Mouse (Mus musculus): ENCODE measurements at regions not wholly inside any gene's neighbourhood (a gene's known extent, or its start where the extent isn't known, plus 50 kb on each side); places are given as distances from the start of the nearest gene placed in this dataset.

DNA sequence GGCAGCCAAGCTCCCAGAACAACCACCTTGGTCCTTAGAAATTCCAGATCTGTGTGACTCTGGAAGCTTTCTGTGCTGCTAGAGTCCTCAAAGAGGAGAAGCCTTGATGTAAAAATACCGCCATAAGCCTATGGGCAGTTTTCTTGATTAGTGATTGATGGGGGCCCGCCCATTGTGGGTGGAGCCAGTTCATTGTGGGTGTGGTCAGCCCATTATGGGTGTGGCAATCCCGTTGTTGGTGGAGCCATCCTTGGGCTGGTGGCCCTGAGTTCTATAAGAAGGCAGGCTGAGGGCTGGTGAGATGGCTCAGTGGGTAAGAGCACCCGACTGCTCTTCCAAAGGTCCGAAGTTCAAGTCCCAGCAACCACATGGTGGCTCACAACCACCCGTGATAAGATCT is 97.3 kb downstream of the Cryba4 start:
- Histone ChIP-seq H3K9ac (ENCODE audit: low read length) (no peak overlapping the region), H3K4me3 (ENCODE audit: low read depth, low read length) (no peak overlapping the region), H3K4me2 (ENCODE audit: low read depth, severe bottlenecking) (no peak overlapping the region), H3K27ac (replicated peaks; ENCODE audit: low read depth, low read length) (no peak overlapping the region), H3K36me3 (ENCODE audit: control insufficient read depth, insufficient read depth, low read length) (no peaks in the 10 kb centered on the region), H3K9me3 (ENCODE audit: control insufficient read depth, low read length) (no peaks in the 10 kb centered on the region), H3K27me3 (ENCODE audit: control insufficient read depth, insufficient read depth, low read length) (peaks cover 14% of the 10 kb centered on the region), H3K4me1 (ENCODE audit: control insufficient read depth, insufficient read depth, low read length) (no peaks in the 10 kb centered on the region)
- no peak for DNase-seq (ENCODE audit: low spot score)
- no peak for ATAC-seq (ENCODE audit: insufficient number of reproducible peaks, low FRiP score, low TSS enrichment, low read depth)
- WGBS: 73% methylated on average over 6 of the region's 6 CpGs

- H3K4me1 ChIP-seq (ENCODE audit: control insufficient read depth, insufficient read depth, low read length): no peaks in the 10 kb centered on the region
- no peak for DNase-seq (ENCODE audit: low spot score)
- ATAC-seq (ENCODE audit: insufficient number of reproducible peaks, low FRiP score, low TSS enrichment, low read depth): no peak
- H3K4me3 ChIP-seq (ENCODE audit: low read depth, low read length): no peak overlapping the region
- 68% methylated on average over 1 of the region's 1 CpGs for WGBS
- H3K27ac ChIP-seq (replicated peaks; ENCODE audit: low read depth, low read length): no peak overlapping the region
- no peaks in the 10 kb centered on the region for H3K36me3 ChIP-seq (ENCODE audit: control insufficient read depth, insufficient read depth, low read length)
- no peak overlapping the region for H3K9ac ChIP-seq (ENCODE audit: low read length)
- peaks cover 14% of the 10 kb centered on the region for H3K27me3 ChIP-seq (ENCODE audit: control insufficient read depth, insufficient read depth, low read length)
- H3K9me3 ChIP-seq (ENCODE audit: control insufficient read depth, low read length): no peaks in the 10 kb centered on the region
- H3K4me2 ChIP-seq (ENCODE audit: low read depth, severe bottlenecking): no peak overlapping the region
Measured at GRCm38 (mm10) chr5:112156005-112156404, 96.3 kb downstream of the Cryba4 start.

DNA sequence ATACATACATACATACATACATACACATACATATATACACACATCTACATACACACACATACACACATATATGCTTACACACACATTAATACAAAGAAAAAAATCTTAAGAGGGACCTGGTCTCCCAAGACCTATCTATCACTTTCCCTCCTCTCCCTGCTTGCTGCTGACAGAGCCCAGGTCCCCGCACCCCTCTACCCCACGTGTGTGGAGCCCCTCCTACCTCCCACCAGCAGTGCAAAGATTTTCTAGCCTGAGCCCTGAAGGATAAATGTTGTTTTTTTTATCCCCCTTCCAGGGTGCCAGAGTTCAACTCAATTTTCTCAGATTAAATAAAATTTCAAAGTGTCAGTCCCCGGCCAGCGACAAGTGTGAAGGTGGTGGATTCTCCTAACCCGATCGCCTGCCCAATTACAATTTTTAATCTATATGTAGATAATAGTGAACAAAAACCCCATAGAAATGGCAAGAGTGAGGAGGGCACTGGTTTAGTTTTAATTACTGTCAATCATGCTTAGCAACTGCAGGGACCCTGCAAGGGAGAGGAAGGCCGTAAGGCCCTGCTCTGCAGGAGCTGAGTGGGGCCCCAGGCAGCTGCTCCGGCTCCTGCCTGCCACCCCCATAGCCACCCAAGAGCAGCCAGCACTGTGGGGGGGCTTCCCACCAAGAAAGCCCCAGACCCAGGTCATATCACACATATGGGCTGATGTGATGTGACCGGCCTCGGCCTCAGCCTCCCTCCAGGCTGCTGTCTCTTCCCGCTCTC is 85.7 kb downstream of the Cryba4 start:
- H3K4me2 ChIP-seq (ENCODE audit: low read depth, severe bottlenecking): no peak overlapping the region
- H3K9me3 ChIP-seq (ENCODE audit: control insufficient read depth, low read length): no peaks in the 10 kb centered on the region
- H3K27ac ChIP-seq (replicated peaks; ENCODE audit: low read depth, low read length): no peak overlapping the region
- H3K4me1 ChIP-seq (ENCODE audit: control insufficient read depth, insufficient read depth, low read length): peaks cover 7% of the 10 kb centered on the region; the same call in 1 of the 2 replicates
- no peak overlapping the region for H3K9ac ChIP-seq (ENCODE audit: low read length)
- H3K27me3 ChIP-seq (ENCODE audit: control insufficient read depth, insufficient read depth, low read length): no peaks in the 10 kb centered on the region
- H3K4me3 ChIP-seq (ENCODE audit: low read depth, low read length): no peak overlapping the region
- ATAC-seq (ENCODE audit: insufficient number of reproducible peaks, low FRiP score, low TSS enrichment, low read depth) (no peak), DNase-seq (ENCODE audit: low spot score) (no peak)
- H3K36me3 ChIP-seq (ENCODE audit: control insufficient read depth, insufficient read depth, low read length): no peaks in the 10 kb centered on the region
- 70% methylated on average over 11 of the region's 11 CpGs for WGBS

DNA sequence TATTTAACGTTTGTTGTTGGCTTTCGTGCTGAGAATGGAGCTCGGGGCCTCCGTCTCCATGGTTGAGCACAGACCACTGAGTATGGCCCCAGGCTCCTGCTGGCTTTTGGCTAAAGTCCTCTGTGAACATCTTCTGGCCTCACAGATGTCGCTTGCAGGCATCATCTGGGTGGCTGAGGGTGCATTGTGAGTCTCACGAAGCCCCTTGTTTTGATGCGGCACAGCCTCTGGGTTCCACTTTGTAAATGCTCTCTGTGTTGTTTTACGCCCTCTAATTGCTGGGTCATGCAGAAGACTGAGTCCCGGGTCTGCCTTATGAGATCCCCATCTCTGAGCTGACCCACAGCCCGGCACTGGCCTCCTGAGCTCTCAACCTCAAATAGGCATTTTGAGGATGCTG is 84.5 kb downstream of the Cryba4 start:
- DNase-seq (ENCODE audit: low spot score) (no peak), ATAC-seq (ENCODE audit: insufficient number of reproducible peaks, low FRiP score, low TSS enrichment, low read depth) (no peak)
- Histone ChIP-seq H3K4me3 (ENCODE audit: low read depth, low read length) (no peak overlapping the region), H3K4me2 (ENCODE audit: low read depth, severe bottlenecking) (no peak overlapping the region), H3K9me3 (ENCODE audit: control insufficient read depth, low read length) (no peaks in the 10 kb centered on the region), H3K27ac (replicated peaks; ENCODE audit: low read depth, low read length) (no peak overlapping the region), H3K36me3 (ENCODE audit: control insufficient read depth, insufficient read depth, low read length) (no peaks in the 10 kb centered on the region), H3K4me1 (ENCODE audit: control insufficient read depth, insufficient read depth, low read length) (no peaks in the 10 kb centered on the region), H3K27me3 (ENCODE audit: control insufficient read depth, insufficient read depth, low read length) (no peaks in the 10 kb centered on the region), H3K9ac (ENCODE audit: low read length) (no peak overlapping the region)
- WGBS: 77% methylated on average over 10 of the region's 10 CpGs

DNA sequence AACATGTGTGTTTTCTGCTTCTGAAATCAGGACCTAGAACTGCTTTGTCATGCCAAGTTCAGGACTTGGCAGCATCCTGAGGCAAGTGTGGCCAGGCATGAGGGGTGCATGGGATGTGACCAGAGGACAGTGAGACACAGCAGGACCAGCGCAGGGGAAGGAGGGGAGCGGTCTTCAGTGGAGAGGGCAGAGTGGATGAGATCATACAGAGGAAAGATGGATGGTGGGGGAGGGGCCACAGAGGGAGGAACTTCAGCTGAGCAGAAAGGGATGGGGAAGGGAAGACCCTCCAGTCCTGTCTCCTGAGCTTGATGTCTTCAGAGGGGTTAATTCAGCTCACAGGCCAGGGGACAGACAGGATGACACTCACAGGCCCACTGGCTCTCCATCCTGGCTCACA is 81.0 kb downstream of the Cryba4 start:
- no peak overlapping the region for H3K27ac ChIP-seq (replicated peaks; ENCODE audit: low read depth, low read length)

GRCm38 (mm10) chr5:112179213-112180057 is 72.9 kb downstream of the Cryba4 start:
- Histone ChIP-seq H3K4me3 (ENCODE audit: low read depth, low read length) (no peak overlapping the region), H3K27ac (replicated peaks; ENCODE audit: low read depth, low read length) (no peak overlapping the region)
- ATAC-seq (ENCODE audit: insufficient number of reproducible peaks, low FRiP score, low TSS enrichment, low read depth): no peak

More for the DNA sequence above, 81.0 kb downstream of the Cryba4 start:
- Histone ChIP-seq H3K9ac (ENCODE audit: low read length) (no peak overlapping the region), H3K27me3 (ENCODE audit: control insufficient read depth, insufficient read depth, low read length) (no peaks in the 10 kb centered on the region), H3K4me3 (ENCODE audit: low read depth, low read length) (no peak overlapping the region), H3K4me1 (ENCODE audit: control insufficient read depth, insufficient read depth, low read length) (no peaks in the 10 kb centered on the region), H3K9me3 (ENCODE audit: control insufficient read depth, low read length) (no peaks in the 10 kb centered on the region), H3K36me3 (ENCODE audit: control insufficient read depth, insufficient read depth, low read length) (no peaks in the 10 kb centered on the region), H3K4me2 (ENCODE audit: low read depth, severe bottlenecking) (no peak overlapping the region)
- 81% methylated on average over 2 of the region's 2 CpGs for WGBS
- ATAC-seq (ENCODE audit: insufficient number of reproducible peaks, low FRiP score, low TSS enrichment, low read depth): no peak
- DNase-seq (ENCODE audit: low spot score): no peak

DNA sequence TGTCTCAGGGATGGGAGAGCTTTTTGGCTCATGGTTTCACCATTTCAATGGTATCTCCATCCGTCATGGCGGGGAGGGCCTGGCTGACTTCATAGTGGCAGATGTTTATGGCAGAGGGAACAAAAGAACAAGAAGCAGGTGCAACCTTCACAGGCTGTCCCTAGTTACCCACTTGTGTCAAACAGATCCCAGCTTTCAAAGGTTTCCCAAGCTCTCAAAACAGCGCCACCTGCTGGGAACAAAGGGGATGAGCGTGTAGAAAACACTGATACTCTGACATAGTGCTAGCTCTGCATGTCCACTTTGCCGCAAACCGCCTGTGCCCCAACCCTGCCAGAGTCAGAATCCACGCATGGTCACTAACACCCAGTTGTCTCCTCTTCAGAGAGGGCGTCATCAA is 69.5 kb downstream of the Cryba4 start:
- Histone ChIP-seq H3K27ac (replicated peaks; ENCODE audit: low read depth, low read length) (no peak overlapping the region), H3K36me3 (ENCODE audit: control insufficient read depth, insufficient read depth, low read length) (no peaks in the 10 kb centered on the region), H3K27me3 (ENCODE audit: control insufficient read depth, insufficient read depth, low read length) (no peaks in the 10 kb centered on the region), H3K4me3 (ENCODE audit: low read depth, low read length) (no peak overlapping the region), H3K9me3 (ENCODE audit: control insufficient read depth, low read length) (no peaks in the 10 kb centered on the region), H3K9ac (ENCODE audit: low read length) (no peak overlapping the region), H3K4me2 (ENCODE audit: low read depth, severe bottlenecking) (no peak overlapping the region), H3K4me1 (ENCODE audit: control insufficient read depth, insufficient read depth, low read length) (no peaks in the 10 kb centered on the region)
- WGBS: 37% methylated on average over 8 of the region's 8 CpGs
- no peak for ATAC-seq (ENCODE audit: insufficient number of reproducible peaks, low FRiP score, low TSS enrichment, low read depth)
- DNase-seq (ENCODE audit: low spot score): peak; percentile 62

More at GRCm38 (mm10) chr5:112179213-112180057, 72.9 kb downstream of the Cryba4 start:
- no peak overlapping the region for H3K9ac ChIP-seq (ENCODE audit: low read length)
- 18% methylated on average over 25 of the region's 25 CpGs for WGBS
- H3K4me2 ChIP-seq (ENCODE audit: low read depth, severe bottlenecking): peak overlapping the region; percentile 21; the same call in 1 of the 2 replicates
- no peaks in the 10 kb centered on the region for H3K36me3 ChIP-seq (ENCODE audit: control insufficient read depth, insufficient read depth, low read length)
- H3K27me3 ChIP-seq (ENCODE audit: control insufficient read depth, insufficient read depth, low read length): no peaks in the 10 kb centered on the region
- H3K4me1 ChIP-seq (ENCODE audit: control insufficient read depth, insufficient read depth, low read length): no peaks in the 10 kb centered on the region
- peak; percentile 74 for DNase-seq (ENCODE audit: low spot score)
- H3K9me3 ChIP-seq (ENCODE audit: control insufficient read depth, low read length): no peaks in the 10 kb centered on the region

- Histone ChIP-seq H3K4me3 (ENCODE audit: low read depth, low read length) (no peak overlapping the region), H3K27me3 (ENCODE audit: control insufficient read depth, insufficient read depth, low read length) (no peaks in the 10 kb centered on the region), H3K9me3 (ENCODE audit: control insufficient read depth, low read length) (no peaks in the 10 kb centered on the region), H3K9ac (ENCODE audit: low read length) (no peak overlapping the region), H3K27ac (replicated peaks; ENCODE audit: low read depth, low read length) (no peak overlapping the region), H3K4me2 (ENCODE audit: low read depth, severe bottlenecking) (no peak overlapping the region), H3K4me1 (ENCODE audit: control insufficient read depth, insufficient read depth, low read length) (no peaks in the 10 kb centered on the region), H3K36me3 (ENCODE audit: control insufficient read depth, insufficient read depth, low read length) (no peaks in the 10 kb centered on the region)
- DNase-seq (ENCODE audit: low spot score) (no peak), ATAC-seq (ENCODE audit: insufficient number of reproducible peaks, low FRiP score, low TSS enrichment, low read depth) (no peak)
- 79% methylated on average over 6 of the region's 6 CpGs for WGBS
Measured at GRCm38 (mm10) chr5:112195667-112196066, 56.7 kb downstream of the Cryba4 start.
